Mouse (Mus musculus) heart, postnatal 4 days (tissue): Measurements from ENCODE around the gene Akip1. TPM values are rescaled to one million over a fixed set of nuclear protein-coding genes. Genes with fewer than 3 reads are reported as not detected.

Experiments
- DNase-seq: peaks from one replicate; pipeline ENCODE4 v3.0.0; 2021
- total RNA-seq, 2 experiments: library from RNA; stranded (reverse); gene quantifications; 2 replicates each; pipeline ENCODE4 v1.2.3; 2021

The Akip1 gene
- total RNA-seq = 10 to 100 TPM; 22.8 to 25.2 TPM

DNA sequence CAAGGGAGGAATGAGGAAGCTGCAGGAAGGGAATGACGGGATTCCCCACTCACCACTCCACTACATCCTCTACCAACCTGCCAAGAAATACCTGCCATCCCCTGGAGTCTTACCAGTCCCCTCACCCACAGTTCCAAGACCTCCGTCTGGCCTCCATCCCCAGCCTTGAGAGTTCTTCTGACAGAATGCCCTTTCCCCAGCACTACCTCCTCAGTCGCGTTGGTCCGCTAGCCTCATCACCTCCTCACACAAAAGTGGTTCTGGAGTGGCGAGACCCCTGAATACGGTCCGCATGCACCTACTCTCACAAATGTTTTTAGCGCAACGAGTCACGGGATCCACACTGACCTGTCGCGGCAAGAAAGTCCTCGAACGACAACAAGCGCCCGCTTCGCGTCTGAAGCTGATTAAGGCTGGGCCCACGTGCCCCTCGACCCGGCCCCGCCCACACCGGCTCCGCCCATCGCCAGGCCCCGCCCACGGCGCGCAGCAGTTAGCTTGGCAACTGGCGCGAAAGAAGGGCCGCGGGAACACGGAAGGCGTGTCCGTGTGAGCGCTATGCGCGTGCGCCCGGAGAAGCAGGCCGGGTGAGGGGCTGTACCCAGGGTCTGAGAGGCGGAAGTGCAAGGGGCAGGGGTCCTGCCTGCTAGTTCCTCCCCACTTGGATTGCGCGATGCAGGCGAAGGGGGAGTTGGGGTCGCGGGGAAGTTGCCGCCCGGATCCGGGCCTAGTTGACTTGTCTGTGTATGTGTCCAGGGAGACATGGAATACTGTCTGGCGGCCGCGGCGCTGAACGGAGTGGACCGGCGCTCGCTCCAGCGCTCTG, at the start of gene Akip1, which contains the start of gene St5:
TSS of gene Akip1 (plus strand) at position 501 of the 826 bp plus-strand sequence.
TSS of gene St5 (minus strand) at position 416 of the 826 bp plus-strand sequence.
- DNase-seq = peak; percentile 99

DNA sequence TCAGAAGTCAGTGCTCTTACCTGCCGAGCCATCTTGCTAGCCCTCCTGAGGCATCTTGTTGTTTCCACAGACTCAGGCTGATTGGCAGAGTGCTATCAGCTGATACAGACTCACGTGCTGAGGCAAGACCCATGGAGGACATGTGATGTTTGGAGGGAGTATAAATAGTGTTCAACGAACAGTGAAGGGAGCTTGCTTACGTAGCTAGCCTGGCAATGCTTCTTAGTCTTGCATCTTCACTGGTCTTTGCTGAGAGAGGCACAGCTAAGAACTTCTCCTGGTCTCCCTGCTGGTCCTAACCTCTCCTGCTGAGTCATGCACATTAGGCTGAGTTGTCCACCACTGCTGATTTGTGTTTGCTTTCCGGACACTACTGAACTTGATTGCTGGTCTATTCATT, 48.6 kb upstream of the Akip1 start:
- DNase-seq = no peak

DNA sequence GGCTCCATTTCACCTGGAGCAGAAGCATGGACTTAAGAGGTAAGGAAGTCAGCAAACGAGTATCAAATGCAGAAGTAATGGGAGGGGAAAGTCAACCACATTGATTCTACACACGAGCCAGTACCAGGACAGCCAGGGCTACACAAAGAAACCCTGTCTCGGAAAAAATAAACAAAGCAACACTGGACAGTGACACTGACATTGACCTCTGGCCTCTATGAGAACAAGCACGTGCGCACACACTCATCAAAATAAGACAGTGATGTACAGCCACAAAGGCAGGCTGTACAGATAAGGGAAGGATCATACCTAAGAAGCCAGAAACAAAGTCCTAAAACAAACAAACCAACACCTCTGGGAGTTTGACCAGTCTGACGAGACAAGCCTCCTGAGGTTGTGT, 45.6 kb upstream of the Akip1 start:
- DNase-seq = no peak

DNA sequence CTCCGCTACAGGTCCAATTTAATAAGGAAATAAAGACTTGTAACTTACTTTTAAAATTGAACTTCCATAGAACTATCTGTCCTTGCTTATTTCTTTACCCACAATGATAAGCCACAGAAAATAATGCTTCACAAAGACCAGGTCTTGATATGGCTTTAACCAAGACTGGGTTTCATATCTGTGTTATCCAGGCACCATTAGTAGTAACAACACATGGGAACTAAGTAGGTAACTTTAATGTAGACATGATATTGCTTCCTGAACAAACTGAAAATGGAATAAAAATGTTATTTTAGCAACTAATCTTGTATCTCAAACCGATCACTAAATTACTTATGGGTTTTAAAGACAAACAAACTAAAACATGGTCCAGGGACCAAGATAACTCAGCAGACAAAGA, 44.2 kb upstream of the Akip1 start:
- DNase-seq = no peak

DNA sequence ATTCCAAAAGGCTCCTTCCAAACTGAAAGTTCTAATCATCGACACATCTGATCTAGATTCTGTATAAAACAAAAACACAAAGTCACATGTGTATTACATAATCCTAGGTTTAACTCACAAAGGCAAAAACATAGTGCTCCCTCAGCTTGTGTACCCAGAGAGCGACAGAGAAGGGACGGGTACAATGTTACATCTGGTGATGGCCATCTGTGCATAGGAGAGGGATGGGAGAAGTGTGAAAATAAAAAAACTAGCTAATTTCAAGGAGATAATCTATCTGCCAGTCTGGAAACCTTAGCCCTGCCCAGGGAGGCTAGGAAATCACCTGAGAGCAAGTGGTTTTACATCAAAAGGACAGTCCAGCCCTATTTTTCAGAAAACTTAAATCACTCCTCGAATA, 40.9 kb upstream of the Akip1 start:
- no peak for DNase-seq

DNA sequence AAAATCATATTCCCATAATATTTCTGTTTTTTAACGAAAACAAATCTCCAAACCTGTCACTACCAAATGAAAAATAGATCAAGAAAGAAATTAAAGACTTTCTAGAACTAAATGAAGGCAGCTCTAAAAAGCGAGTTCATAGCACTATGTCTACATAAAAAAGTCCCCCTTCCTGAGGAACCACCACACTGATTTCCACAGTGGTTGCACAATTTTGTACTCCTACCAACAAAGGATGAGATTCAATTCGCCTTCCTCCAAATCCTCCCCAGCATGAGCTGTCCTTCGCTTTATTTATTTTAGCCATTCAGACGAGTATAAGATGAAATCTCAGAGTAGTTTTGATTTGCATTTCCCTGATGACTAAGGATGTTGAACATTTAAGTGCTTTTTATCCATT, 36.8 kb upstream of the Akip1 start:
- no peak for DNase-seq

DNA sequence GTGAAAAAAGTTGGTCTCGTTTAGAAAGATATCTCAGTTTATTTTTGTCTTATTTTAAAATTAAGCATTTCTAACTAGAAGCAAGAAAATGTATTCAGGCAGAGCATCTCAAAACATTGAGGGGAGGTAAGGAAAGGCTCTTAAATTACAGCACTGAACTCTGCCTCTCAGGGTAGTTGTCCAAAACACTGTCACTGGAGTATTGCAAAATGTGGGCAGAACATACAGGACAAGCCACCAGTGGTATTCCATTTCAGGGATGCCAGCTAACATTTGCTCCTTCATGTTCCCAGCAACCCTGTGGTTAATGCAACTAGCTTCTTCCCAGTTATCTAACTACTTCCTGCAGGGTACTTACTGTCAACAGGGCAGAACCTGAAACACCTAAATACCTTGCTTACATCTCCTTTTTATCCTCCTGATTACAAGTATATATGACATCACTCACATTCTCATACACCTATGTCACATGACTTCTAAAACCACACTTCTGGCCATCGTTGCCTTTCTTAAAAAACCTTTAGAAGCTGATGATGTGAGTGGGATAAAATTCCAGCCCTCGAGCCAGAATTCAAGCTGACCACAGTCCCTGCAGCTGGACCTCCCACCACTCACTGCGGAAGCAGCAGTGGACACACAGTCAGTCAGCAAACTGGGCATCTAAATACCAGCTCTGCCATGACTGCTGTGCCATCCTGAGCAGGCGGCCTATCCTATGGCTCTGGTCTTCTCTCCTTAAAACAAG, 33.9 kb upstream of the Akip1 start:
- DNase-seq = no peak

DNA sequence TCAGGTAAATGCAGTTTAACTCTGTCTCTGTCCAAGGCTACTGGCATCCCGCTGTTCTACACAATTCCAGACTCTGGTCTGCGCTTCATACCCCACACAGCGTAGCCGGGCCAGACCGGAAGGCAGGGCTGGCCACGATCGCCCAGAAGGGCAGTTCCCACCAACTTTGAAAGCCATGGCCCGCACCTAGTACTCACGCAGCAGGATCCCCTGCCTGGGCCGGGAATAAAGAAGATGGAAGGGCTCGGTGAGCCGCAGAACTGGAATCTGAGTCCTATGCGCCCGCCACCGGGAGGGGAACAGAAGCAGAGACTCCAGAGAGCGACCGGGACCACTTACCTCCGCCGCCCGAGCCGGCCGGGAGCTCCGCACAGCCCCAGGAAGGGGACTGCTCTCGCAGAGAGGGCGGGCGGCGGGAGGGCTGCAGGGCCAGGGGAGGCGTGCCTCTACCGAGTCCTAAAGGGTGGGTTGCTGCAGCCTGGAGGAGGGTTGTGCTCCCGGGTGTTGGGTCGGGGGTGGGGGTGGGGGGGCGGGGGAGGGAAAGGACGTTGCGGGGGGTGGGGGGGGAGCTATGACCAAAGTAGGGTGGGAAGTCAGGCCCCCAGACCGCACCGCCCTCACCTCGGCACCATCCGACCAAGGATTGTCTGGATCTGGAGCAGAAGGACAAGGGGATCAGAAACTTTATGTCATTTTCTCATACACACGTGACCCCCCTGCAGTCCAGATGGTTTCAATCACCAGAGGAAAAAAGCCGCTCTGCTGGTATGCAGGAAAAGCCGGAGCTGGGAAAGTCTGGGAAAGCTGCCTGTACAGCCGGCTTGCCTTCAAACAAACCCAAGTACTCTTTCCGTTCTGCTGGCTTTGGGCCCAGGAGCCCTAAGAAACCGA, 31.7 kb upstream of the Akip1 start:
- peak; percentile 85 for DNase-seq

DNA sequence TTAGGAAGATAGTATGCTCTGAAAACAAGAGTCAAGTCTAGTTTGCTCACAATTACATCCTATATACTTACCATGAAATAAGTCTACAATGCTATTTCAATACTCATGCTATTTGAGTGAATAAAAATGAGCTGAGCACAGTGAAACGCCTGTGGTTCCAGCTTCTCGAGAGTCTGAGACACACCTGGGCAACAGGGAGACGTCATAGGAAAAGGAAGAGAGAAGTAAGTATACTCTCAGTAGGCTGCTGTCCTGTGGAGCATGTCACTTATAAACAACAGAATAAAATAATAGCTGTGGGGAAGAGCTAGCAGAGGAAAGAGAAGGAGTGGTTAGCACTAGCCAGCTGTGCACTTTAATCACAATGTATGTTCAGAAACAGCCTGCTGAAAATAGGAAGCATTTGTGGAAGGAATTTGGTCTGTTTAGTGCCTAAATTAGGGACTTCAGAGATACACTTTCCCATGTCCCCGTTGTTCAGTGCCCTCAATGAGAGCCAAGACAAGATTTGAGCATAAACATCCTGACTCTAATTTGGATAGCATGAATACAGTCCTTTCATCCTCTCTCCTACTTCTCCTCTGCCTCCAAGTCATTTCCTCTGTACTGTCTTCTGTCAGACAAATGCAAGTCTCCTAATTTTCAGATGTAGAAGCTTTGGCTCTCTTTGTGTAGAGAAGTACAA, 28.4 kb upstream of the Akip1 start:
- no peak for DNase-seq

DNA sequence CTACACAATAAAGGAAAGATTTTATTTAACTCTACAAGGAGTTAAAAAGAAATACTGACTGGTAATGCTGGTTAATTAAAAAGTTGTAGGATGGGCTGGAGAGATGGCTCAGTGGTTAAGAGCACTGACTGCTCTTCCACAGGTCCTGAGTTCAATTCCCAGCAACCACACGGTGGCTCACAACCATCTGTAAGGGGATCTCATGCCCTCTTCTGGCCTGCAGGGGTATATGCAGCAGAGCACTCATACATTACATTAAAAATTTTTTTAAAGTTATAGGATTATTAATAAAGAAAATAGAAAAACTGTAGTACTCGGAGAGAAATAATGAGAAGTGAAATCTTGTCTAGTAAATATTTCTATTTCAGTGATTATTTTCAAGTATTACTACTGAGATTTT, 23.2 kb upstream of the Akip1 start:
- no peak for DNase-seq

DNA sequence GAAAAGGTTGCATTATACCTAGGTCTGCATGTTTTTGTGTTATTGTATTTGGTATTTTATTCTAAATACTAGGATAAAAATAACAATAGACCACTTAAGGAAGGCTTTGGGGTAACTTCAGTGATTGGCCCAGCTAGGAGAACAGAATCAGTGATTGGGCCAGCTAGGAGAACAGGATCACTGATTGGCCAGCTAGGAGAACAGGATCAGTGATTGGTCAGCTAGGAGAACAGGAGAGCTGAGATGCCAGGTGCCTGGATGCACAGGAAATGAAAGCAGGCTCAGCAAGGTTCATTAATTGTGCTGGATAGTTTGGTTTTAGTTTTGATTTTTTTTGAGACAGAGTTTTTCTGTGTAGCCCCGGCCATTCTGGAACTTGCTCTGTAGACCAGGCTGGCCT, 22.6 kb upstream of the Akip1 start:
- no peak for DNase-seq

DNA sequence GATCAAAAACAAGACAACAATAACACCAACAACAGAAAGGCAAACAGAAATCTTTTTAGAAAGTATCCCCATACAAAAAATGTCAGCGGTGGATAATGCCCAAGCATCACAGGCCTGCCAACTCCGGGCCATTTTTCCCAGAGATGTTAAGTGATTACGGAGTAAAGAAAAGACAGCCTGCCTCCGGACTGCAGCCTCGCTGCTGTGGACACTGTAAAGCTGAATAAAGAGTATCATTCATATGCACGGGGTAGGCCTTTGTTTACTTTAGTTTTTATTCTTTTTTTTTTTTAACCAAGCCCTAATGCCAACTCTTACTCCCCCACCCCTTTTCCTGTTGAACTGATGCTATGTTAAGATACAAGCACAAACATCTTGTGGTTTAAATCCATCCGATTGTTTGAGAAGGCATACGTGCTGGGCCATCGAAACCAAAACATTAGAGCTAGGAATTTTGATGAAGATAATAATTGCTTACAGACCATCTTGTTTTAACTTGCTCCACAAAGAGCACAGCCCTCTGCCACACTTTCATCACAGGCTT, 16.8 kb upstream of the Akip1 start:
- no peak for DNase-seq

DNA sequence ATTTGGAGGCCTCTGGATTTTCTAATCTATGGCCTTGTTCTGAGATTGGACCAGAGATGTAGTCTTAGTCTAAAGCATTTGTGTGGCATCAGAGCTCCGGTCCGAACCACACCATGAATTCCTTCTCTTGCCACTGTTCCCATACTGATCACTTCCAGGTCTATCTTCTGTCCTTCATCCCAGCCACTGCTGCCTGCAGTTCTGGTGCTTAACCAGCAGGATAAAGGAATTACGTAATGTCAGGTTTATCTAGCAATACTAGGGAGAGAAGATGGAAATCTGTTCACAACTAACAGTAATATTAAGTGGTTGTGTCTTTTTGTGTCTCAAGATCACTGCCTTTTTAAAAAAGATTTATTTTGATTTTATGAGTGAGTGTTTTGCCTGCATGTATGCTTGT, 13.4 kb upstream of the Akip1 start:
- no peak for DNase-seq

DNA sequence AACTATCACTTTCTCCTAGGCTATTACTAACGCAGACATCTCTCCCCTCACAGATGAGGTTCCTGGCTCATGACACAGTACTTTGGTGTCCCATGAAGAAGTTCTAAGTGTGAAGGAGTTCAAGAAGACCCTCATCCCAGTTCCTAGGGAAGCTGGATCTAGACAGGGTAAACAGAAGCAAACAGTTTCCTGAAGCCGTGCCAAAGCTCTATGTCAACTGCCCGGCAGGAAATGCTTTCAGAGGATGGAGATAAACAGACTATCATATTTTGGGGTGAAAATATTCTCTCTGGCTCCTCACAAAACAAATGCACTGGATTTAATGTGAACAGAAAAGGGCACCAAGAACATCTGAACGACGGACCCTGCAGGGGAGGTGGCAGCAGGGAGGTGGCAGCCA, 12.5 kb upstream of the Akip1 start:
- no peak for DNase-seq

DNA sequence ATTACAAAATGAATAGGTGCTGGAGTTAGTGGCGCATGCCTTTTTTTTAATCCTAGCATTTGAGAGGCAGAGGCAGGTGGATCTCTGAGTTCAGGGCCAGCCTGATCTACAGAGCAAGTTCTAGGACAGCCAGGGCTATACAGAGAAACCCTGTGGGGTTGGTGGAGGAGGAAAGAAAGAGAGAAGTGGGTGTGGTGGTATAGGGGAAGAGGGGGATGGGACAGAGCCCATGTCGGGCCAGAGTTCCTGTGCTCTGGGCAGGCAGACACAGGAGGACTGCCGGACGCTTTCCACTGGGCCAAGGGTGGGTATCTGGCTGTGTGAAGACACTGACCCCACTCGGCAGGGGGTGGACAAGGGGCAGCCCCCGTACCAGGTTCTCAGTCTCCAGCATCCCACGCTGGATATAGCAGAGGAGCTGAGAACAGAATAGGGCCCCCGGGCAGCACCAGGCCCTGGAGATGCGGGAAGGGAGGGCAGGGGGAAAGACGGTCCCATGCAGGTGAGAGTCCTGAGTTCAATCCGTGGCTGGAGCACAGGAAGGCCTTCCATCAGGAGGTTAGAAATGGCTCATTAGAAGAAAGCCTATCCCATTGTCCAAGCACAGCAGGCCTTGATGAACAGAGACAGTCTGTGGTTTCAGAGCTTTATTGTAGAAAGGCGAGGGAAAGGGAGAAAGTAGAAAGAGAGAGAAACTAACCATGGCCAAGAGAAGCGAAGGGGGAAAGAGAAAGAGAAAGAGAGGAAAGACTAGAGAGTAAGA, 8.7 kb upstream of the Akip1 start:
- DNase-seq = no peak

DNA sequence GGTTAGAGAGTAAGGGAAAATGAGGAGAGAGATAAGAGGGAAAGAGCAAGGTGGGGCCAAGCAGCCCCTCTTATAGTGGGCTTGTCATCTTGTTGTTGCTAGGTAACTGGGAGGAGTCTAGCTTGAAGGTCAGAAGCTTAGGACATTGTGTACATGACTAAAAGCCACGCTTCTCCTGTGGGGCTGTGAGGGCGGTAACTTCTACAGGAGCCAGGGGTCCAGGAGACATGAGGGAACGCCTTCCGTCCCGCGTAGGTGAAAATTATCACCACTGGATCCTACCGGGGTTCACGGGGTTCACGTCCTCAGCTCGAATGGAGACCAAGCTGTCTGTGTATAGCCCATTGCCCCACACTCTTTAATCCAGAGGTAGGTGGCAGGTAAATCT, 8.2 kb upstream of the Akip1 start:
- DNase-seq = no peak

DNA sequence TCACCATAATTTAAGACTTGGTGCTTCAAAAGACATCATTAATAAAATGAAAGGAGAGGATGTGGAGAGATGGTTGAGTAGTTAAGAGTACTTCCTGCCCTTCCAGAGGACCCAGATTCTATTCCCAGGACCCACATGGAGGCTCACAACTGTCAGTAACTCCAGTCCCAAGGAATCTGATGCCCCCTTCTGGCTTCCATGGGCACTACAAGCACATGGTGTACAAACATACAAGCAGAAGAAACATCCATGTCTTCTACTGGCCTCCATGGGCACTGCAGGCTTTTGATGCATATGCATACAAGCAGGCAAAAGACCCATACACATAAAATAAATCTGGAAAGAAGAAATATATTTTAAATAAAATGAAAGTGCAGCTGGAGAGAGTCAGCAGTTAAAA, 3.3 kb upstream of the Akip1 start:
- DNase-seq = no peak

DNA sequence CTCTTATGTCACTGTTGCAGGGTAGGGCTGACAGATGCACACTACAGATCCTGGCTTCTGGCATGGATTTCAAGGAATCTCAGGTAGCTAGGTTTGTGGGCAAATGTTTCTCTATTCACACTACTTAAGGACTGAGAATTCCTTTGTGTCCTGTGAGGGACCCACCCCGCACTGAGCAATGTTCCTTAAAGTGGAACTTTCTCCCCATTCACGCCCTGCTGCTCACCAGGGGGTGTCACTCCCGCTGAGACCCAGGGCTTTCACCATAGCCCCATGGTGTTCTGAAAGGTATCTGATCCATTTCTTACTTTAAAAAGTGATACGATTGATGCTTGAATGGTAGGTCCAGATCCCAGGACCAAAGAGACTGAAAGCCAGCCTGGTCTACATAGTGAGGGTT, 769 bp upstream of the Akip1 start:
- no peak for DNase-seq

DNA sequence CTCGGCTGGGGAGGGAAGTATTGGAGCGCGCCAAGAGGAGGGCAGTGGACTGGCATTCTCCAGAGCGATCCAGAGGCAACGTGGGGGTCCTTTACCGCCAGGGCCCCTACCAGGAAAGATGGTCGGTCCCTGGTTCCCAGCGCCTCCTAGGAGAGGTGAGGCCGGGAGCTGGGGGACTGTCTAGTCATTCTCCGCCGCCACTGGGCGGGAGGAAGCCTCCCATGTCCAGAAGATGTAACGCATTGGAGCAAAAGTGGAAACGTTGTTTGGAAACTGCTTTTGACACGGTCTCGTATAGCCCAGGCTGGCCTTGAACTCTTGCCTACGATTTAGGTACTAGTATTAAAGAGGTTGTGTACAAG, 507 bp downstream of the Akip1 start:
- no peak for DNase-seq

DNA sequence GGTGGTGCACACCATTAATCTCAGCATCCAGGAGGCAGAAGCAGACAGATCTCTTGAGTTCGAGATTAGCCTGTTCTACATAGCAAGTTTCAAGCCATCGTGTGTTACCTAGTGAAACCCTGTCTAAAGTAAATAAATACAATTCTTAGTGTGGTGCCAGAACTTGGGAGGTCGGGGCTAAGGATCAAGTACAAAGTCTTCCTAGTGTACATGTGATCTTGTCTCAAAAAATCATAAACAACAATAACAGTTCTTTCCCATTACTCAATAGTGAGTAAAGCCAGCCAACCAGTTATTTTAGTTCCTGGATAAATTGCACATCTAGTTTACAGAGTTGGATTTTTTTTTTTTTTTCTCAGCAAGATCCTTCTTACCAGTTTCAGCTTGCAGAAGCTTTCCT, 971 bp downstream of the Akip1 start:
- DNase-seq = no peak

DNA sequence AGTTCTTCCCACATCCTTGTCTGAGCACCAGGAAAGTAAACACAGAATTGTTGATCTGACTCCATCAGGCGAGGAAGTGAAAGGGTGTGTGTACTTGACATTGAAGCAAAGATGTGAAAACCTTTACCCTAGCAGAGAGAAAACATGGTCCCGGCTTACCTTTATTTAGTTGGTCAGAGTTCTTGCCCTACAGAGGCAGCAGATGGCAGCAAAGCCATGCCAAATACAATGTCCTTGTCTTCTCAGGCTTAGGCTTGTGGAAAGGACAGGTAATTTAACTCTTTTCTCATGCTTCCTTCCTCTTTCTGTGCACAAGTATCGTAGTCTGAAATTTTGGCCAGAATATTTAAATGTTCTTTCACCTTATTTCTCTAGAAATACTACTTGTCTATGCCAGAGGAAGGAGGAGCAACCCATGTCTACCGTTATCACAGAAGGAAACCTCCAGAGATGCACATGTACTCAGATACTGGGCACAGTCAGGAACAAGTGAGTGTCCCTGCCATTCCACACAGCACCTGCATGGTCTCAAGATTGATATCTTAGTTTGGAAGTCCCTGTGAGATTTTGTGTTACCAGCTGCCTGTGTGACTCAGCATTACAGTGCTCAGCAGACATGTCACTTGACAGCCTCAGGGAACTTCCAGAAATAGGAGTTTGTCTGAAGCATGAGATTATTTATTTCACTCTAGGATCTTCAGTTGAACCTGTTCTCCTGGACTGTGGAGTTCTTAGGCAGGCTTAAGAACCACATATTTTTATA, 3.7 kb downstream of the Akip1 start:
- peak; percentile 68 for DNase-seq
